Mouse (Mus musculus) Patski (cell line): ENCODE results near the gene Tnks1bp1. TPM values are rescaled to one million over a fixed set of nuclear protein-coding genes. Genes with fewer than 3 reads are reported as not detected.

Experiments used
- ATAC-seq: fragments of 100-300 bp; one replicate; pipeline ENCODE4 v1.8.0; 2021
- CTCF ChIA-PET: fragments of 350-600 bp; sonication (Branson Sonifier 250); formaldehyde crosslinking; loops from one replicate; lab custom pipeline; 2022; ENCODE audit warnings: inconsistent platforms; lab: Charles Lee
- POLR2A ChIA-PET: fragments of 350-600 bp; sonication (Branson Sonifier 250); formaldehyde crosslinking; loops from one replicate; lab custom pipeline; 2022; ENCODE audit warnings: antibody characterized with exemption, inconsistent platforms; lab: Charles Lee
- DNase-seq: peaks from one replicate; pipeline ENCODE4 v3.0.0-alpha.2; 2011; ENCODE audit warnings: low read depth, low spot score
- H3K27me3 ChIP-seq: fragments of 371-371 bp; one replicate; pipeline ENCODE4 v1.5.1; 2021
- CTCF ChIP-seq: fragments of 100-300 bp; IDR thresholded peaks from one replicate; pipeline ENCODE4 v1.5.1; 2021
- in situ Hi-C: fragments of 300-500 bp; cut with MboI; formaldehyde crosslinking; loops from 3 replicates; pipeline ENCODE4 v1.11.1; 2018; ENCODE audit warnings: low pct_unique_long_range_greater_than_20kb, mixed read lengths
- polyA plus RNA-seq: library from polyadenylated mRNA; unstranded; gene quantifications from one replicate; pipeline ENCODE4 v1.2.3, GENCODE M21; 2021

Gene Tnks1bp1
- polyA plus RNA-seq, 1 experiment from 2014 or later = 105 TPM

GRCm38 (mm10) chr2:85037047-85038026 lies 10.5 kb upstream of the Tnks1bp1 start, which contains the start of the genes Ssrp1 and P2rx3:
Gene Ssrp1, plus strand, starts transcription at chr2:85037234.
Gene P2rx3, minus strand, starts transcription at chr2:85037462.
- ChIA-PET CTCF (interaction anchor here (0.9 to 1.1 kb wide), 2 partner anchors 9 to 86 kb away, joined by 3 read pairs; no protein-coding TSS in a partner anchor), POLR2A (interaction anchor here (0.6 to 1.6 kb wide), 4 partner anchors 10 to 206 kb away, joined by 3 to 5 read pairs (median 4); no protein-coding TSS in a partner anchor)
- no peak for TF ChIP-seq CTCF
- no peaks in the 10 kb centered on the region for H3K27me3 ChIP-seq
- in situ Hi-C loops = loop anchor here (25.0 kb wide), 1 partner anchor 575 kb away; no protein-coding TSS in a partner anchor
- ATAC-seq = peak; percentile 78
- DNase-seq = no peak

GRCm38 (mm10) chr2:85038336-85038735 lies 9.5 kb upstream of the Tnks1bp1 start:
- in situ Hi-C loops = loop anchor here (25.0 kb wide), 1 partner anchor 576 kb away; no protein-coding TSS in a partner anchor
- H3K27me3 ChIP-seq = no peaks in the 10 kb centered on the region
- DNase-seq (no peak), ATAC-seq (no peak)
- no peak for TF ChIP-seq CTCF
- POLR2A ChIA-PET = no interaction called here
- CTCF ChIA-PET = no interaction called here

- CTCF ChIA-PET = no interaction called here
- no peak for DNase-seq
- ATAC-seq = no peak
- no peak for TF ChIP-seq CTCF
- POLR2A ChIA-PET = no interaction called here
- H3K27me3 ChIP-seq = no peaks in the 10 kb centered on the region
- in situ Hi-C loops = loop anchor here (25.0 kb wide), 1 partner anchor 581 kb away; no protein-coding TSS in a partner anchor
Measured at GRCm38 (mm10) chr2:85043623-85044022, 4.2 kb upstream of the Tnks1bp1 start.

GRCm38 (mm10) chr2:85046222-85046621 lies 1.6 kb upstream of the Tnks1bp1 start:
- no peak for TF ChIP-seq CTCF
- POLR2A ChIA-PET = interaction anchor here (0.8 to 2.8 kb wide), 3 partner anchors 9 to 39 kb away, joined by 3 to 12 read pairs (median 5); partner anchors contain the start of genes P2rx3 and Ssrp1
- H3K27me3 ChIP-seq = no peaks in the 10 kb centered on the region
- in situ Hi-C loops = loop anchor here (25.0 kb wide), 1 partner anchor 584 kb away; no protein-coding TSS in a partner anchor
- CTCF ChIA-PET = interaction anchor here (1.2 kb wide), 1 partner anchor 9 kb away, joined by 3 read pairs; the partner anchor contains the start of genes P2rx3 and Ssrp1
- no peak for ATAC-seq
- no peak for DNase-seq

- CTCF ChIA-PET = interaction anchor here (1.2 kb wide), 1 partner anchor 10 kb away, joined by 3 read pairs; the partner anchor contains the start of genes P2rx3 and Ssrp1
- H3K27me3 ChIP-seq = no peaks in the 10 kb centered on the region
- POLR2A ChIA-PET = interaction anchor here (1.4 to 2.8 kb wide), 2 partner anchors 10 to 15 kb away, joined by 5 to 12 read pairs; partner anchors contain the start of genes P2rx3 and Ssrp1
- DNase-seq (no peak), ATAC-seq (no peak)
- no peak for TF ChIP-seq CTCF
- in situ Hi-C loops = loop anchor here (25.0 kb wide), 1 partner anchor 585 kb away; no protein-coding TSS in a partner anchor
Measured at GRCm38 (mm10) chr2:85047081-85047480, 741 bp upstream of the Tnks1bp1 start.

- ChIA-PET POLR2A (interaction anchor here (0.7 to 2.8 kb wide), 2 partner anchors 13 to 59 kb away, joined by 3 to 12 read pairs; no protein-coding TSS in a partner anchor), CTCF (interaction anchor here (1.2 to 3.8 kb wide), 2 partner anchors 9 to 12 kb away, joined by 5 to 14 read pairs; no protein-coding TSS in a partner anchor)
- no peaks in the 10 kb centered on the region for H3K27me3 ChIP-seq
- TF ChIP-seq CTCF = no peak
- peak; percentile 49 for ATAC-seq
- DNase-seq = no peak
- in situ Hi-C loops = loop anchor here (25.0 kb wide), 1 partner anchor 586 kb away; no protein-coding TSS in a partner anchor
Measured at GRCm38 (mm10) chr2:85048168-85048751, 438 bp downstream of the Tnks1bp1 start.

- POLR2A ChIA-PET = interaction anchor here (0.5 to 2.8 kb wide), 2 partner anchors 12 to 598 kb away, joined by 3 to 12 read pairs; no protein-coding TSS in a partner anchor
- TF ChIP-seq CTCF = no peak
- DNase-seq (no peak), ATAC-seq (no peak)
- H3K27me3 ChIP-seq = no peaks in the 10 kb centered on the region
- in situ Hi-C loops = loop anchor here (25.0 kb wide), 1 partner anchor 587 kb away; no protein-coding TSS in a partner anchor
- CTCF ChIA-PET = interaction anchor here (3.8 kb wide), 1 partner anchor 11 kb away, joined by 14 read pairs; no protein-coding TSS in a partner anchor
Measured at GRCm38 (mm10) chr2:85049277-85049676, 1.5 kb downstream of the Tnks1bp1 start.

GRCm38 (mm10) chr2:85050001-85050634 lies 2.3 kb downstream of the Tnks1bp1 start:
- no peaks in the 10 kb centered on the region for H3K27me3 ChIP-seq
- no peak for TF ChIP-seq CTCF
- in situ Hi-C loops = no loop called here
- ChIA-PET POLR2A (interaction anchor here (0.5 to 2.0 kb wide), 5 partner anchors 10 to 599 kb away, joined by 3 to 7 read pairs (median 5); partner anchors contain the start of gene Ssrp1), CTCF (interaction anchor here (1.3 to 3.8 kb wide), 3 partner anchors 8 to 73 kb away, joined by 3 to 14 read pairs (median 3); no protein-coding TSS in a partner anchor)
- ATAC-seq = peak; percentile 13
- DNase-seq = no peak

GRCm38 (mm10) chr2:85050746-85051145 lies 2.9 kb downstream of the Tnks1bp1 start:
- in situ Hi-C loops = no loop called here
- ATAC-seq = no peak
- POLR2A ChIA-PET = interaction anchor here (0.9 to 2.0 kb wide), 4 partner anchors 9 to 15 kb away, joined by 3 to 7 read pairs (median 6); partner anchors contain the start of gene Ssrp1
- CTCF ChIA-PET = interaction anchor here (1.3 to 3.8 kb wide), 3 partner anchors 9 to 72 kb away, joined by 3 to 14 read pairs (median 3); no protein-coding TSS in a partner anchor
- no peak for TF ChIP-seq CTCF
- no peak for DNase-seq
- no peaks in the 10 kb centered on the region for H3K27me3 ChIP-seq
